Mouse (Mus musculus): ENCODE measurements around the gene 4930442H23Rik.

- TF ChIP-seq CTCF (IDR thresholded peaks at IDR 0.05; ENCODE audit: borderline replicate concordance, extremely low read depth, insufficient read depth, insufficient read length) (no peak), POLR2A (IDR thresholded peaks at IDR 0.05; ENCODE audit: borderline replicate concordance, extremely low read depth, insufficient read depth, insufficient read length, poor library complexity, severe bottlenecking) (peak; percentile 81; the same call in 1 of the 2 replicates)
Measured at GRCm38 (mm10) chr10:81167200-81168086, 16.2 kb downstream of the 4930442H23Rik start, which contains the start of gene Pias4.

All from brain, embryonic 14.5 days (tissue).